Mouse (Mus musculus) testis, adult 2 months (tissue): ENCODE measurements around the gene Gm20388.

Experiments
- CTCF ChIP-seq: fragments of 200-500 bp; IDR thresholded peaks from 2 replicates; pipeline ENCODE4 v1.5.1; 2012; ENCODE audit warnings: low read depth, mild to moderate bottlenecking, inconsistent platforms, low read length, moderate library complexity; ENCODE audit not compliant: control insufficient read depth, insufficient read depth, insufficient replicate concordance
- POLR2A ChIP-seq: fragments of 200-500 bp; IDR thresholded peaks from 2 replicates; pipeline ENCODE4 v1.6.1; 2012; ENCODE audit warnings: low read depth, mild to moderate bottlenecking, inconsistent platforms, low read length, moderate library complexity; ENCODE audit not compliant: control insufficient read depth

GRCm38 (mm10) chr8:121086004-121086900, 1175.6 kb downstream of the Gm20388 start:
- TF ChIP-seq CTCF (no peak), POLR2A (no peak)
